Mouse (Mus musculus): ENCODE data around the gene Schip1. TPM values are rescaled to one million over a fixed set of nuclear protein-coding genes. Genes with fewer than 3 reads are reported as not detected.

Schip1 gene
- 21.7 TPM for polyA plus RNA-seq (2014; fragmentation: Illumina TruSeq; extraction: RNeasy Lipid Tissue Mini Kit (QIAGEN cat#74804); ENCODE audit: low read depth, low replicate concordance)

DNA sequence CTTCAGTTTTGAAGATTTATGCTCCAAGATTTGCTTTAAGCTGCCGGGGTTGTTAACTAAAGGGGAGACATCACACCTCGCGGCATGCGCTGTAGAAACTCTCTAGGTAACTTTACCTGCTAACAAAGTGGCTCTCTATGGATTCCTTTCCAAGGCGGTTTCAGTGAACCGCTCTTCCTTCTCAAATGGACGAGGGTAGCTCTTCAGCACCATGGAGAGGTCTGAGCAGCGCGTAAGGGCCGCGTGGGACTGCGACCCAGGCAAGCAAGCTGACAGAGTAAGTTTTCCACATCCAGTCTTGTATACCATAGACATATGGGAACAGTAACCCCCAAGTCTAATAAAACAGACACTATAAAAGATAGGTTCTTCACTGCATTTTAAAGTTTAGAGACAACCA, at the start of gene Schip1:
Schip1 (plus strand) TSS at position 72 of the 400 bp plus-strand sequence.

Other genes starting within 250 kb of the Schip1 start
- gene Iqcj, start 172.6 kb upstream of the Schip1 start, polyA plus RNA-seq (2014; fragmentation: Illumina TruSeq; extraction: RNeasy Lipid Tissue Mini Kit (QIAGEN cat#74804); ENCODE audit: low read depth, low replicate concordance) = not detected
- gene Iqschfp, start 172.6 kb upstream of the Schip1 start, polyA plus RNA-seq (2014; fragmentation: Illumina TruSeq; extraction: RNeasy Lipid Tissue Mini Kit (QIAGEN cat#74804); ENCODE audit: low read depth, low replicate concordance) = not detected

All from kidney, adult 10 weeks (tissue).